Mouse (Mus musculus) kidney, postnatal 4 days (tissue): ENCODE data around the gene D330020A13Rik.
"Not testable (repeated sequence)": the region's sequence is repeated elsewhere in the genome, so short reads cannot be mapped to it uniquely, and the experiment has no call there.

Experiments used
- DNase-seq, 2 experiments: peaks; one replicate each; pipeline ENCODE4 v3.0.0; 2021; ENCODE audit warnings: mixed read lengths in 2 of 2

Gene D330020A13Rik

DNA sequence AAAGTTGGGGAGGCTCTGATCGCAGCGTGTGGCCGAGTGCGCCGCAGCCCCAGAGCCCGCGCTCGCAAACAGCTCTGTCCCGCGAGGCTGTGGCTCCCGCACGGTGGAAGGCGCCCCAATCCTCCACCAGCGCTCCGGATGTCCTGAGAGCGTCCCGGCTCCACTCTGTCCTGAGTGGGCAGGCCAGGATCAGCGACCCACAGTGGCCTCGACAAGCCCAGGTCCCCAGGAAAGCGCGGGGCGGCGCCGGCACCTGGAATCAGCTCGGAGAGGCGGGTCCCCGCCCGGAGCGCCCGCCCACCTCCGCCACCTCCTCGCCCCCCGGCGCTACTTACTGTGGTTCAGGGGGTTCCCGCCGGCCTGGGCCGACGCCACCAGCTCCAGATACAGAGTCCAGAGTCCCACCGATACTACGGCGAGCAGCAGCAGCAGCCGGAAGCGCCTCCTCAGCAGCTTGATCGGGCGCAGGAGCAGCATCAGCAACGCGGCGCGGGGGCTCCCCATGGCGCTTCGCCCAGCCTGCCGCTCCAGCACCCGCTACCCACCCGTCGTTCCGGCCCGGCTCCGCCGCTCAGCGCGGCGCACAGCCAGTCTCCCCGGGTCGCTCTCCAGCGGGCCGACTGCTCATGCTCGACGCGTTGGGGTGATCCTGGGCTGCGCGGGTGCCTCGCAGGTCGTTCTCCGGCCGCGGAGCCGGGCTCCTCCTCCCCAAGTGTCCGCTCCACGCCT, at the start of gene D330020A13Rik, which contains the start of gene B4galnt3:
Gene D330020A13Rik, plus strand, starts transcription at position 309 of the 729 bp plus-strand sequence.
Gene B4galnt3, minus strand, starts transcription at position 504 of the 729 bp plus-strand sequence.
- peak; percentile 72 to 83 for DNase-seq

DNA sequence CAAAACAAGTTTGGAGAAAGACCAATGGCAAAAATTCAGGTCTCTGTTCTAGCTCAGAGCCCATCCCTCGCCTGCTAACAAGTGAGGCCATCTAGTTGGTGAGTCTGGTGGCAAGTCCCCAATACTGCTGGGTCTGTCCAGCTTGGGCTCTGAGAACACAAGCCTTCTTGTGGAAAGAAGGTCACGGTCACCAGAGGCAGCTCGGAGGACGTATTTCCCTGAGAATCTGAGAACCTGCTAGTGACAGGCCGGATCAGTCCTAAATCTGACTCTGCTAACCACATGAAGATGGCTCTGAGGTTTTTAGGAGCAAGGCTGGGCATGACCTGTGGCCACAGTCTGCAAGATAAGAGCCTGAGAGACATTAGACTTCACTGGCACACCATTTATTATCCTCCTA, 47.5 kb upstream of the D330020A13Rik start:
- no peak for DNase-seq

DNA sequence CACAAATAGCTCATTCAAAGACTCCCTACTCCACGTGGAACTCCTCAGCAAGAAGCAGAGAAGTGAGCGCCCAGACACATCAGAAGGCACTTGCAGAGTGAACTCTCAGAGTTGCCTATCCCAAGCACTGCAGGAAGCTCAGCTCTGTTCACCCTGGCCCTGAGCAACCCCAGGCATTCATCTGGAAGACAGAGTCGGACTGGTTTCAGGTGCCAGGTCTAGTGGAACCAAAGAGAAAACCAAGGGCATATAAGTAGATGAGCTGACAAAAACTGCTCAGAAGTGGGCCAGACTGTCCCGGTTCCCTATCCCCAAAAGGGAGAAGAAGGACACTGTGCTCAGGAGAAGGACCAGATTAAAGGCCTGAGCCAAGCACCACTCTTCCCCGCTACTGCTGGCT, 44.3 kb upstream of the D330020A13Rik start:
- DNase-seq: no peak

DNA sequence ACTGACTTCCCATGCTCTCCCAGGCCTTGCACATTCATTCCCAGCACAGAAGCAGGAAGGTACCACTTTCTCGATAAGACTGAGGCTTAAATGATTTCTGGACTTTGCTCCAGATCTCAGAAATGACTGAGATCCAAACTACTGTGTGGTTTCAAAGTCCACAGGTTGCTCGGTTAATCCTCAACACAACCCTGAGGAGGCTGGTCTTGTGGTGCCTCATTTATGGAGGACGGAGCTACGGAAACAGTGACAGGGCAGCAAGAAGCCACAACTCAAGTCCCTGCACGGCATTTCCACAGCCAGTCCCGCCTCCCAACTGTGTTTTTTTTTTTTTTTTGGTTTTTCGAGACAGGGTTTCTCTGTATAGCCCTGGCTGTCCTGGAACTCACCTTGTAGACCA, 43.2 kb upstream of the D330020A13Rik start:
- DNase-seq: no peak

DNA sequence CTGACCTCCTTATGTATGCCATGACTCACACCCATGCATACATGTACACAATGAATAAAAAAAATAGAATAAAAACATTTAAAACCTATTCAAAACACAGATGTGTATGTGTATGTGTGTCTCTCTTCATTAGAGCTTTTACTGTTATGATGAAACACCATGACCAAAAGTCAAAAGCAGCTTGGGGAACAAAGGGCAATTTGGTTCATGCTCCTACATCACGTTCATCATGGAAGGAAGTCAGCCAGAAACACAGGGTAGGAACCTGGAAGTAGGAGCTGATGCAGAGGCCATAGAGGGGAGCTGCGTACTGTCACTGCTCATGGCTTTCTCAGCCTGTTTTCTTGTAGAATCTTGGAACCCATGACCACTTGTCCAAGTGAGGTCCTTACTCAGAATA, 41.4 kb upstream of the D330020A13Rik start:
- DNase-seq: no peak

DNA sequence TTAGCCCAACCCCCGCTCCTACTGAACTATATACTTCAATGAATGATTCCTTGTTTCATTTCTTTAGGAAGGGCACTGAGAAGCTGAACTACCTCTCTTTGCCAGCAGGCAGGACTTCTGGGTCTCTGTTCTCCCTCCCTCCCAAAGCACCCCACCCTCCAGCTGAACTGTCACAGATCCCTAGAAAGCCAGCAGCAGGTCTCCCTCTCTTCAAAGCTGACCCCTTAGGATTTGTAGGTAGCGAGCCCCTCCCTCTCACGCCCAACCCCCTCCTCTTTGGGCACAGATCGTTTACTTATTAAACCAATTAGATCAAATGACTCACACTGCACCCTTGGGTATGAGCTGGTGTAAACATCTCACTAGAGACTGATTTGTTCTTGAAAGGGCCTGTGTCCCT, 39.5 kb upstream of the D330020A13Rik start:
- DNase-seq: peak; percentile 59 to 76

DNA sequence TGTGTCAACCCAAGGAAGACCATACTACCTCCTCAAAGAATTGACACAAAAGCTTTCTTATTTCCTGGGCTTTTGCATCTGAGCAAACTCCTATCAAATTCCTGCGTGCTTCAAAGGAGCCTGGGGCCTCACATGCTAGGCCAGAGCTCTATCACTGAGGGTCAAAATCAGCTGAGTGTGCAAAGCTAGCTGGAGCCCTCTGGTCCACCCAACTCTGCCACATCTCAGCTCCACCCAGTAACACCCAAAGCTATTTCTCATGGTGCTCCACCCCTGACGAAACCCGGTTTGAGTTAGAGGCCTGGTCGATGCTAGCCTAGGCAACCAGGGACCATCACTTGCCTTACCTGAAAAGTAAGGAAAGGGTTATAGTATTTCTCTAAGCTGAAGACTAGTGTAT, 39.0 kb upstream of the D330020A13Rik start:
- DNase-seq: peak in 1 of 2 experiments; percentile 56

DNA sequence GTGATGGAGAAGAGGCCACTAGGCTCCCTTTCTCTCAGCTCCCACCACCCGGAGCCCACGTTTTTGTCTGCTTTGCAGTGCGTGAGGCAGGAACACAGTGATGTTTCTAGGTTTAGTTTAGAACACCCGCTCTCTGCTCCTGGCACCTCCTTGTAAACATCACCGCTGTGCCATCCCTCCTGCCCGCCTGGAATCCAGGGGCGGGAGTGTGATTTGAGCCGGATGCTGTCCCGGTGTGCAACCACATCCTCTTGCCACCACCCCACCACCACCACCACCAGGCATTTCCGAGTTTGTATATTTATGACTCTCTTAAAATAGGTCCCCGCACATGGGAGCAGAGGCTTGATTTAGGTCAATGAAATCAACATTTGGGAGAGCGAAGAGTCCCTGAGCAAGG, 38.5 kb upstream of the D330020A13Rik start:
- DNase-seq: peak in 1 of 2 experiments; percentile 37

DNA sequence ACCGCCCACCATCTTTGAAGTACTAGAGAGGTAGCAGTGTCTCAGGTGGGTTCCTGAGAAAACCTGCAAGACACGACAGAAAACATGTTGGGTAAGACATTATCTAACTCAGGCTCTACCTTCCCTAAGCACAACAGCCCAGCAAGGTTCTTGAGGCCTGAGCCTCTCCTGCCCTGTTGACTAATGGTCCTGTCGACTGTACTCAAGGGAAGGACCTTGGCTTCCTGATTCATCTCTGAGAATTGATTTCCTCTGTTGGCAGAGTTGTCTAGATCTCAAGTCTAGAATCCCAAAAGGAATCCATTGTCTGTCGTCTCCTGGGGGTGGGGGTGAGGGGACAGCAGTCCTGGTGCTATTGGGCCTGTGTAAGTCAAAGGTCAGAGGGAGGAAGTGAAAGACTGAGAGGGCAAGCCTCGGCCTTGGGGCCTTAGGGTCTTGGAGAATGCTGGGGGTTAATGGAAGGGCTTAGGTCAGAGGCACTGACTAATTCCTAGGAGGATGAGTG, 37.7 kb upstream of the D330020A13Rik start:
- DNase-seq: no peak

DNA sequence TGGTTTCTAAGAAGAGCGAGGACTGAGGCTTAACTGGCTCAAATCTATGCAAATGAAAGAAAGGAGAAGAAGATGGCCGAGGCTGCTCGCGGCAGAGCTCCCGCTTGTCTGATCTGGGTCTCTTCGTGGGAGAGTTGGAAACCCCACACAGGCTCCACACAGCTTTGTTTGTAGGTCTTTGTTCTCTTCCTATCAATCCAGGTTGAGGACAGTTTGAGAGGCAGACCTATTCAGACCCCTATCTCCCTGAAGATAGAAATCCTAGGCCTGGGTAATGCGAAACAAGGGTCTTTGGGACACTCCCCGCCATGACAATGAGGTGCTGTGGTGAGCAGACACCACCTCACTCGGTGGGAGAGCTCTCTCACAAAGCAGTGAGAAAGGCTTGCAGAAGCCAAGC, 34.7 kb upstream of the D330020A13Rik start:
- DNase-seq: no peak

DNA sequence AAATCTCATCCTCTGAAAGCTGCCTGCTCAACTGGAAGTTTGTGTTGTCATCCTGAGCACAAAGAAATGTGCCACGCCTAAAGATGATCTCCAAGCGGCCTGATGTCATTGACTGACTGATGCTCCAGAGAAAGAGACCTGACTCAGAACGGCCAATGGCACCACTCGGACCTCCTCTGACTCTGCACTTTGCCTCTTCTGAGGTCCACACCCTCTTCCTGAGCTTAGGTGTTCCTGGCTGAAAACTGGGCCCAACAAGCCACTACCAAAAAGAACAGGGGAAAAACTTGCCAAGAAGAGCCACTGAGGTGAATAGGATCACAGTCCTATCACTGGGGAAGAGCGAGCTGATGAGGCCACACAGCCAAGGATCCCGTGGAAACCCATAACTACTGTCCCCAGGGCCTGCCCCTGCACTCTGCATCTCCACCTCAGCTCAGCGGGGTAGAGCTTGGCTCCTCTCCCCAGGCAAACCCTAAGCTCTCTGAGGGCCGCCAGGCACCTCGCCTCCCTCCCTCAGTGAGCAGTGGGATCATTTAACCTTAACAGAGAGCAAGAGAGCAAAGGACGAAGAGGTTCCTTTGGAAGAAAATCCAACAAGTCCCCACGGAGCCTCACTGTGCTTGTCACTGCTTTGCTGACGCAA, 31.2 kb upstream of the D330020A13Rik start:
- DNase-seq: peak; percentile 13 to 31

DNA sequence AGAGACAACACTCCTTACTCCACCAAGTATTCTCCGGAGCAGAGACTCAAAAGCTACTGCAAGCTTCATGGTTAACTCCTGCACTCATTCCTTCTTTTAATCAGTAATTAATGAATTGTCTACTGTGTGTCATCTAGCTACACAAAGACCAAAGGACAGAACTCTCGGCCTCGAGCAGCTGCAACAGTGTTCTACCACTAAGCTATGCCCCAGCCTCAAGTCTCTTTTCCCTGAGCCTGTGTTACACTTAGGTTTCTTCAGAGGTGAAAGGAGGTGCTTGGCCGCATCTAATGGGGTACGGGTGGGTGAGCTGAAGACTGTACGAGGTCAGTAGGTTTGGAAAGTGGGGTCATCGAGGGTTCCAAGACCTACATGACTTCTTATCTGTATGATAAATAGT, 30.6 kb upstream of the D330020A13Rik start:
- peak in 1 of 2 experiments; percentile 33 for DNase-seq

DNA sequence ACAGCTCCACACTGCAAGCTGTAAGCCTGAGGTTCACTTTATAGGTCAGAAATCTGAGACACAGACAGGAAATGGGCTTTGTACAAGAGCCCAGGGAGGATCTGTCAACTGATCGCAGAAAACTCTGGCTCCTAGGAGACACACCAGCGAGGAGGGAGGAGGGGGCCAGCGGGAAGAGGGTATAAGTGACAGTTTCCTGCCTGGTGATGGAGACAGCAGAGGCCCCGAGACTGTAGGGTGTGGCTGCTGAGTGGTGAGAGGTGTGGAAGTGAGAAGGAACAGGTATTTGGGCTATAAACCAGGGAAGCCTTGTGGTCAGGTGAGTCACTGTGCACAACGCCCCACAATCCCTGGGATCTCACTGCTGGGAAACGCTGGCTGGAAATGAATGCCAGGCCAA, 30.0 kb upstream of the D330020A13Rik start:
- peak; percentile 26 to 31 for DNase-seq

DNA sequence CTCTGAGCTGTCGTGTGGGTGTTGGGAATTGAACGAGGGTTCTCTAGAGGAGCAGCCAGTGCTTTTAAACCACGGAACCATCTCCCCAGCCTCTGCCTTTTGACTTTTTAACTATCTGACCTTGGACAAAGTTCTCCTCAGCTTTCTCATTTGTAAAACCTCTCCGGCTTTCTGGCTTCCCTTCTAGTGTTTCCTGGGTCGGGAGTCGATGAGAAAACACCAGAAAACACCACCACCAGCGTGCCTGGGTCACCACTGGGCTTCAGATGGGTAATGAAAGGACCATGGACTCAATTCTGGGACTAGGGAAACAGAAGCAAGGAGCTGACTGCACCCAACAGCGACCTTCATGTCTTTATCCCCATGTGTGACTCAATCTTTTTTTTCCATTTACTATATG, 20.0 kb upstream of the D330020A13Rik start:
- DNase-seq: no peak

DNA sequence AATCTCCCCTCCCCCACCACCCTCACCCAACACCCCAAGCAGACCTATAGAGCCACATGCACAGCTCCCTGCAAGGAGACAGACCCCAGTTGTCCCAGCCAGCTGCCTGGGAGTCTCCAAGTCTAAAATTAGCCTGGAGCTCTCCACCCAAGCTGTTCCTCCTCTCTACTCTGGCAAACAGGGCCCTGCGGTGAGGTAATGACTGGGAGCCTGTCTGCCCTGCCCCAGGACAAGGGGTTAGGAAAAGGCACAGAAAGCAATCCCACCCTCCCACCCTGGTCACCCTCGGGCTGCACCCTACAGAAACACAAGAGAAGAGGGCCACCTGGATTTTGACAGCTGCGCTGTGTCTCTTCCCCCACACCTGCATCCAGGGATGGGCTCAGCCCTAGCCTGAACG, 19.3 kb upstream of the D330020A13Rik start:
- DNase-seq: peak in 1 of 2 experiments; percentile 33

DNA sequence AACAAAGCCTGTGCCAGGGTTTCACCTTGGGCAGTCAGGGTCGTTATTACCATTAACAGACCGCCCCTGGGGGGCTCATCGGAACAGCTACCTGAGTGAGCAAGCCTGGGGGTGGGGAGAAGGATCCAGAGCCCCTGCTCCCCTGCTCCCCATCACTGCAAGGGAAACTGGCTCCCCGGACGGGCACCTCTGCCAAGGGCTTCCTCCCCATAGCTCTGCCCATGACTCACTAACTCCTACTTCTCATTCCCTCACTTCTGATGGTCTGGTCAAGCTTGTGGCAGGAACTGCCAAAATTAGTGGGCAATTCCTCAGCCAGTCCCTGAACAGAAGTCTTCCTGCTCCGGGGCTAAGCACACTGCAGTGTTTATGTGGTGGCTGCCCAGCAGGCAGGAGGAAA, 18.9 kb upstream of the D330020A13Rik start:
- DNase-seq: peak in 1 of 2 experiments; percentile 23

DNA sequence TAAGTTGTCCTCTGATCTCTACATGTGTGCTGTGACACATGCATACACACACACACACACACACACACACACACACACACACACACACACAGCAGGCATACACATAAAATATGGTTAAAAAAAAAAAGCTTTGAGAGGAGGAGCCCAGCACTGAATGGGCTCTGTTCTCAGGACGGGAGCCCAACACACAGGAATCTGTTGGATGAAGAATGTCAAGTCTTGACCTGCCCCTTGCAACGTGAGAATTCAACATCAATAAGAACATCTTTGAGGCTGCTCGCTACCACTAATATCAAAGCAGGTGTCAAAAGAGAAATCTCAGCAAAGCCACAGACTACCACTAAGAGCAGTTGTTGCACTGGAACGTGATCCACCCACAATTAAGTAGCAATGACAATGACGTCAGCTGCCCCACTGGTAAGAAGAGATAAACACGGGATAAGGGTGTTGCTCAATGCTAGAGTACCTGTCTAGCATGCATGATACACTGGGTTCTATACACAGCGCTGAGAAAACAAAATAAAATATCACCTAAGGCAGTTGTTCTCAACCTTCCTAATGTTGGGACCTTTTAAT, 17.2 kb upstream of the D330020A13Rik start:
- DNase-seq: no peak

DNA sequence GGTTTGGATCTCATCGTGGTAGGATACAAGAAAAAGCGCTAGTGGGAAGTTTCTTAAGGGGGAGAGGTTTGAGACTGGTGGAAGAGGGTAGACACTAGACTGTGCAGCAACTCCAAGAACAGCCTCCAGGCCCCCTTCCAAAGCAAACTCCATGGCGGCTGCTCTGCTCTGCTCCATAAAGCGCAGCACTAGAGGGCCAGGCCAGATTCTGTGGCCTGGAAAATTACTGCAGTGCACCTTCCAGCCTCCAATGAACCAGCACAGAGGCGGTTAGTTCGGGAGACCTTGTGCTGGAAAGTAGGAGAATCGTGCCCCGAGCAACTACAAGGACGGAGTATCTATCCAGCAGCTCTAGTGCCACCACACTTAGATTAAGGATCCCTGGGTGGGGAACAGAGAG, 6.9 kb upstream of the D330020A13Rik start:
- DNase-seq: peak; percentile 31 to 62

DNA sequence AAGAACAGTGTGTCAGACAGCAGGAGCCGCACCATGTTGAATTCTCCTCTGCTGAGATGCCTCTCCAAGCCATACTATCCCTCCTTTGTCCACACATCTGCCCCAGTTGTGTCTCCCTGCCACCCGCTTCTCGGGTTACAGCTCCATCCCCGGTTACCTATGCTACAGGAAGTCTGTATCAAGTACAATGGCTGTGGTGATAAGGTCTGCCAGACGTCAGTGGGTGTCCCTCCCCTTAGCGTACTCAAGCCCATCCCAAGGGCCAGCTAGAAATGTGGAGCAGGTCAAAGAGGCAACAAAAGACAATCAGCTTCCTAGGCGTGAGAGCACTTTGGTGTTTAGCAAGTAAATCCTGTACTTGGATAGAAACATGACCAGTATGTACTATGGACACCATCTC, 5.6 kb upstream of the D330020A13Rik start:
- no peak for DNase-seq

DNA sequence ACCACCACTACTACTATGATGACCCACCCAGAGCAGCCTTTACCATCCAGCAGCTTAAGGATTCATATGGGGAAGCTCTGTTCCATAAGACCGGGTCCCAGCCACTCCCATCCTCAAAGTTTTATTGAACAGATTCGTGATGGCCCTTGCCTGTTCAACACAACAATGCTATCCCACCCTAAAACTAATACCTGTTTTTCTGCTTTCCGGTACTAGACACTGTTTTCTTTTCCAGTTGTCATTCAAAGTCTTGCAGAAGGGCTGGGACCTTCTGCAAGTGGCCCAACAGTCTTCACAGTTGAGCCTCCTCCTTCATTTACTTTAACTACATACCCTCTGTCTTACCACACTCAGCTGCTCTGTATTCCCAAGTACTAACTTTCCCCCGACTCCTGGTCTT, 4.7 kb upstream of the D330020A13Rik start:
- no peak for DNase-seq

DNA sequence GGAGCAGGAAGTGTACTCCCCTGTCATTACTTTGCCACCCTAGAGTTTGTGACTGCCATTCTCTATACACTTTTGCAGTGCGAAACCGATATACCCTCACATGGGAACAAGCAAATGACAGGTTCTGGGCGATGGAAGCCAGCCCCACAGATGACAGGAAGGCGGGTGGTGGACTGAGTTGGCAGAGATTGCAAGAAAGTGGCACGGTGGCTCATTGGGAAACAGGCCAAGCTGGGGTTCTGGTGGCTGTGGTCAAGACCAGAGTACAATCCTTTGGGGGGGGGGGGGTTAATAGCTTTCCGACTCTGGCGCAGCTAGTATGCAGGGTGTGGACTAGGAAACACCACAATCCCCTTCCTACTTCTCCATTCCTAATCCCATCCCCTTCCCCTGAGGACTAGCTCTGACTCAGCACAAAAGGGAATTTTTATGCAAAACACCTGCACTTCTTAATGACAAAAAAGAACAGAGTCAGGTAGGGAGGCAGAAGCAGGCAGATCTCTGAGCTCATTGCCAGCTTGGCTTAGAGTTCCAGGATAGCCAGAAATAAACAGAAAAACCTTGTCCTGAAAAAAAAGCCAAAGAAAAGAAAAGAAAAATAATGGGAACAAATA, 2.7 kb upstream of the D330020A13Rik start:
- DNase-seq: no peak

DNA sequence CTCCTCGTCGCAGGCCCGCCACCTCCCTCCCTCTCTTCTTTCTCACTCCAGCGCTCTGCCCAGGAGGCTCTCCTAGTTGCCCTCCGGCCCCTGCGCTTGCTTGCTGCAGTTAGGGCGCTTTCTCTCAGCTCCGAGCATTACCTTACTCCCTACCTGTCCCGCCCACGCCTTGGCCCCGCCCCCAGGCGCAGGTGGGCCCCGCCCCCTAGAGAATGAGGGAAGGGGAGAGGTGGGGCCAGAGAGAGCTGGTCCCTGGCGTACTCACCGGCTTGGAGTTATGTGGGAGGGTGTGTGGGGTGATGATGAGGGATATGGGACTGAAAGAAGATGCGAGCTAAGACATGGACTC, 595 bp downstream of the D330020A13Rik start:
- peak; percentile 85 to 91 for DNase-seq

DNA sequence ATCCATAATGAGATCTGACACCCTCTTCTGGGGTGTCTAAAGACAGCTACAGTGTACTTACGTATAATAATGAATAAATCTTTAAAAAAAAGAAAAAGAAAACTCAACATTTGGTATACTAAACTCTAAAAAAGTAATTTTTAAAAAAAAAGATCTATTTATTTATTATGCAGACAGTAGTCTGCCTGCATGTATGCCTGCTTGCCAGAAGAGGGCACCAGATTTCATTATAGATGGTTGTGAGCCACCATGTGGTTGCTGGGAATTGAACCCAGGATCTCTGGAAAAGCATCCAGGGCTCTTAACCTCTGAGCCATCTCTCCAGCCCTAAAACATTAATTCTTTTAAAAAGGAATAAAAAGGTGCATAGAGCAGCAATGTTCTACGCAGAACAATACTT, 2.4 kb downstream of the D330020A13Rik start:
- DNase-seq: not testable (repeated sequence)
